Mouse (Mus musculus) midbrain, embryonic 16.5 days (tissue): ENCODE data around the gene Mrpl14. TPM values are rescaled to one million over a fixed set of nuclear protein-coding genes. Genes with fewer than 3 reads are reported as not detected.
A peak's percentile ranks its signal among the peaks of the same experiment; 100 is the strongest.

Source experiments
- ATAC-seq: fragments of 200-750 bp; cut with Nextera tagmentation; 2 replicates; pipeline ENCODE4 v1.8.0; 2017; ENCODE audit warnings: moderate TSS enrichment
- H3K27ac ChIP-seq: fragments of 300-500 bp; sonication (generic); 2 replicates; pipeline ENCODE4 v1.5.1; 2014; ENCODE audit warnings: mild to moderate bottlenecking, low read length, mixed read lengths
- H3K27me3 ChIP-seq: fragments of 300-500 bp; sonication (generic); 2 replicates; pipeline ENCODE4 v1.6.1; 2014; ENCODE audit warnings: low read depth, low read length, mixed read lengths; ENCODE audit not compliant: control insufficient read depth, insufficient read depth
- H3K36me3 ChIP-seq: fragments of 300-500 bp; sonication (generic); 2 replicates; pipeline ENCODE4 v1.6.1; 2014; ENCODE audit warnings: mild to moderate bottlenecking, low read length, moderate library complexity, mixed read lengths; ENCODE audit not compliant: control insufficient read depth, insufficient read depth
- H3K4me1 ChIP-seq: fragments of 300-500 bp; sonication (generic); 2 replicates; pipeline ENCODE4 v1.6.1; 2014; ENCODE audit warnings: mild to moderate bottlenecking, low read length, mixed read lengths; ENCODE audit not compliant: control insufficient read depth, insufficient read depth
- H3K4me2 ChIP-seq: fragments of 300-500 bp; sonication (generic); 2 replicates; pipeline ENCODE4 v1.6.1; 2014; ENCODE audit warnings: mild to moderate bottlenecking, low read length, mixed read lengths
- H3K4me3 ChIP-seq: fragments of 300-500 bp; sonication (generic); 2 replicates; pipeline ENCODE4 v1.5.1; 2014; ENCODE audit warnings: low read depth, mild to moderate bottlenecking, low read length, moderate library complexity, mixed read lengths
- H3K9ac ChIP-seq: fragments of 300-500 bp; sonication (generic); 2 replicates; pipeline ENCODE4 v1.6.1; 2014; ENCODE audit warnings: low read depth, low read length, mixed read lengths
- H3K9me3 ChIP-seq: fragments of 300-500 bp; sonication (generic); replicated peaks from 2 replicates; pipeline ENCODE4 v1.6.1; 2014; ENCODE audit warnings: mild to moderate bottlenecking, low read length, mixed read lengths; ENCODE audit not compliant: control insufficient read depth, poor library complexity, severe bottlenecking
- WGBS: fragments of 180-500 bp; shearing (Covaris S2); extraction: QIAGEN DNeasy Blood & Tissue Kit; methylation state at CpG from one replicate; pipeline ENCODE4 v1.1.7; 2014; 5-methylcytosine and 5-hydroxymethylcytosine counted together
- polyA plus RNA-seq: library from polyadenylated mRNA; unstranded; fragments of >200 nt; fragmentation: Nextera tagmentation; extraction: Ambion mirVana; gene quantifications from 2 replicates; pipeline ENCODE4 v1.2.1, GENCODE M21; 2015

Mrpl14 gene
- polyA plus RNA-seq, 1 experiment from 2014 or later: 115 TPM

DNA sequence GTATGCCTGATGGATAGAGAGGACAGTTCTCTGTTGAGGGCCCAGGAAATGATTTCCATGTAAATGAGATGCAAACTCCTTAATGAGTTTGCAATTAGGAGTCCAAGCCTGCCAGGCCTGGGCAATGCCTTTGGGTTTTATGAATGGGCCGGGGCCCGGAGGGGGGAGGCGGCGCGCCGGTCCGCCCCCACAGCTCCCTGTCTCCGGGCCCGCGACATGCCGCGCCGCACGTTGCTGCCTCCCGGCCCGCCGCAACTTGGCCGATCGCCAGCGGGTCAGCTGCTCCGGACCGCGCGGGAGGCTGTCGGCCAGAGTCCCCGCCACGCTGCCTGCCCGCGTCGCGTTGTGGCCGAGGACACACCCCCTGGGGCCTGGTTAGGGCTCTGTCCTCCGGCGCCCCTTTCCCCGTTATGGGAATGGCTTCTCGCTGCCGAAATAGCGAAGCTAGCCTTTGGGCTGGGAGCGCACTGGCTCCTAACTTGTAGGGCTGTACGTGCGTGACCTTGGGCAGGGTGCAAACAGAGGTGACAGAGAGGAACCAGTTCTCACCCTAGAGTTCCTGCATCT, 47.7 kb downstream of the Mrpl14 start, which contains the start of gene 1600014C23Rik:
TSS of gene 1600014C23Rik (minus strand) at position 110 of the 567 bp plus-strand sequence.
- Histone ChIP-seq H3K4me3 (peak within 1 kb of the TSS; percentile 35), H3K9me3 (no peaks in the 10 kb centered on the region), H3K4me1 (peaks cover 22% of the 10 kb centered on the region), H3K4me2 (peak within 1 kb of the TSS; percentile 77), H3K27ac (peak within 1 kb of the TSS; percentile 62), H3K36me3 (no peaks in the 10 kb centered on the region), H3K9ac (peak within 1 kb of the TSS; percentile 64), H3K27me3 (peaks cover 3% of the 10 kb centered on the region; the same call in 1 of the 2 replicates)
- peak; percentile 32 for ATAC-seq
- 1% methylated on average over 35 of the region's 41 CpGs for WGBS

DNA sequence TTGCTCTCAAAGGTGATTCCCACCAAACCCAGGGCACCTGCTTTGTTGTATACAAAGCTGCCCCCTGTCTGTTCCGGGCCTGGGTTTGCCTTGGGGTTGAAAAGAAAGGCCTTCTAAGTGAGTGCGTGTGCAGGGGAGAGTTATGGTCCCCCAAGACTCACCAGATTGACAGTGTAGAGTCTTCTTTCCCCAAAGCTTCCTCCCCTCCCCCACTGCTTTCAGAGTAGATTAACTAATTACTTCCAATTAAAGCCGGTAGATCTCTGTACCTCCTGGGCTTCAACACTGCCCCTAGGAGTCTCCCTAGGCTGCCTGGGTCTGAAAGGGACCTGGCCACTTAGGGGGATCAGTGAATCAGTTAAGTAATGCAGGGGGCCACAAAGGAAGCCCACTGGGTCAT, 48.2 kb downstream of the Mrpl14 start:
- Histone ChIP-seq H3K4me3 (no peak overlapping the region), H3K9me3 (no peaks in the 10 kb centered on the region), H3K4me2 (peak overlapping the region; percentile 77), H3K27ac (peak overlapping the region; percentile 62), H3K27me3 (peaks cover 3% of the 10 kb centered on the region; the same call in 1 of the 2 replicates), H3K36me3 (no peaks in the 10 kb centered on the region), H3K9ac (peak overlapping the region; percentile 64; the same call in 1 of the 2 replicates), H3K4me1 (peaks cover 22% of the 10 kb centered on the region)
- 2% methylated on average over 3 of the region's 3 CpGs for WGBS
- no peak for ATAC-seq

DNA sequence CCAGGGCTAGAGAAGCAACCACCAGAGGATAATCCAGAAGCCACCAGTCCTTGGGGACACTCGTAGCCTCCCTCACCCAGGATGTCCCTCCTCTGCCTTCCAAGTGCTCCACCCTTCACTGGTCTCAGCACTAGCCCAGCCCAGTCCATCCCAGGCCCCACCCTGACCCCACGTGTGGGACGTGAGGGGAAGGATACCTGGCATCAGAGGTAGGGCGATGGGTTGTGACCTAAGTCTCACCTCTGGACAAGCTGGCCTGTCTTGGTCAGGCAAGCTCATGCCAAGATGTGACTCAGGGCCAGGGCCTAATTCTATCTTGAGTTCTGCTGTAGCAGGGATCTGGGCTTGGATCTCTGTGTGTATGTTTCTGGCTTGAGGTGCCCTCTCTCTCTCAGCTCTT, 48.8 kb downstream of the Mrpl14 start:
- Histone ChIP-seq H3K9ac (no peak overlapping the region), H3K4me3 (no peak overlapping the region), H3K27me3 (peaks cover 3% of the 10 kb centered on the region; the same call in 1 of the 2 replicates), H3K27ac (peak overlapping the region; percentile 39; the same call in 1 of the 2 replicates), H3K4me1 (peaks cover 22% of the 10 kb centered on the region), H3K36me3 (no peaks in the 10 kb centered on the region), H3K4me2 (no peak overlapping the region), H3K9me3 (no peaks in the 10 kb centered on the region)
- no peak for ATAC-seq
- 66% methylated on average over 4 of the region's 4 CpGs for WGBS

DNA sequence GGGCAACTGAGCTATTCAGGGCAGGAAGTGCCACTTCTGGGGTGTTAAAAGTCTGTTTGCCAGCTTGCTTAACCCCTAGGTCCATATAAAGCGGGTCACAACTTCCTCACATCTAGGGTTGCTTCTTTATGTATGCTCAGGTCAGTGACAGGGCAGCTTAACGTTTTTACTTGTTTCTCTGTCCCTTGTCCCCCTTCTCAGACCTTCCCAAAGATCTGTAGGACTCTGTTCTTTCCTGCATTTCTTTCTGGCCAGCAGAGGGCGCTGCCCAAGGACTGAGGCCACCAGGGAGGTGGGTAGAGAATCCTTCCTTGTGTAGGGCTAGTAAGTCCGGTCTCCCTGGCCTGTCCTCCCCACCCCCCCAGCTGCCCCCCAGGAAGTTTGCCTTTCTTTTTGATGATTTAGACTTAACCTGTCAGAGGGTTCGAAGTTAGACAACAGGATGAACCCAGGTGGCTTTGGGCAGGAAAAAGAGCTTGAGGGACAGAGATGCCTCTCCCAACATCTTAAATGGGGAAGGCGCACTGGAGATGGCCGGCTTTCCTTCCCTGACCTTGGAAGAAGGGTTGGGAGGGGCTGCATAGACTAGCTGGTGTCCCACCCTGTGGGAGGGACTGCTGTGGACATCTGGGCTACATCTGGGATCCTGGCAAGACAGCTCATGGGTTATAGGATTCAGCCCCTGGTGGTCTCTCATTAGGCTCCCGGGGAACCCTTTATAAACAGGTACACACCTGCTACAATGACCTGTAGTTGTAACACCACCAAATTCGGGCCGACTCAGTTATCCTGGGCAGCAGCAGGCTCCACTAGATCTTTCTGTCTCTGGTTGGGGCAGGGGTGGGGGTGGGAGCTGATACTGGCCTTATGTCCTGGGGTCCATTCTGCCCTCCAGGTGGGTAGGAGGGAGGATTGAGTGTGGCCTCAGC, 49.5 kb downstream of the Mrpl14 start:
- Histone ChIP-seq H3K4me3 (peak overlapping the region; percentile 47), H3K27me3 (0 out of 2 replicates have a peak, but pooled peaks cover 3% of the 10 kb centered on the region), H3K27ac (peak overlapping the region; percentile 93), H3K4me2 (peak overlapping the region; percentile 86), H3K4me1 (peaks cover 22% of the 10 kb centered on the region), H3K9me3 (no peaks in the 10 kb centered on the region), H3K9ac (peak overlapping the region; percentile 84), H3K36me3 (no peaks in the 10 kb centered on the region)
- 8% methylated on average over 10 of the region's 10 CpGs for WGBS
- ATAC-seq: peak; percentile 37

DNA sequence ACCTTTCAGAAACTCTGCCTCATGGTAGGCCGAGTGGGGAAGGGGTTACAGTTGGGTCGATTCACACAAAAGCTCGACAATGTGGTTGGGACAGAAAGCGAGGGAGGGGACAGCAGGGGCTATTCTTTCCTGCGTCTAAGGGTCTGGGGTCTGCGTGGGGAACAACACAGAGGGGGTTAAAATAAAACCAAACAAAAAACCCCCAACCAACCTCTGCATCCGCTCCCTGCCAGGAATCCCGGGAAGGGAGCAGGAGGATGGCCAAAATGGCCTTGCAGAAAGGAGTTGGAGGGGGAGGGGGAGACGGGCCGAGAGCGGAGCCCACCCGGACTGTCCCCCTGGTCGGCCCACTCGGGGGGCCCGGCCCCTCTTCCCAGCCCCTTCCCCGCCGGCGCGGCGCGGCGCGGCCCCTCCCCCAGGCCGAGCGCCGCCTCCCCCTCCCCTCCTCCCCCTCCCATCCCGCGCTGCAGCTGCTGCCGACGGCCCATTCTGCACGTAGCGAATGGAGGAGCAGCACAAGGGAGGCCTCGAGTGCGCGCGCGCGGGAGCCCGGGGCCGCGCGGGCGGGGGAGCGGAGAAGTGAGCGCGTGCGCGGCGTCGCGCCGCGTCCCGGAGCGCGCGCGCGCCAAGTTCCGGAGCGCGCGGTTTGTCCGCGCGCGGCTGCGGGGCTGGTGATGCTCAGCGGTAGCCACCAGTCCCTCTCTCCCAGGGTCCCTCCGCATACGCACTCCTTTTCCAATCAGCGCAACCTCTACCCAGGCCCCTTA, 50.4 kb downstream of the Mrpl14 start:
- 0 out of 2 replicates have a peak, but pooled peaks cover under 1% of the 10 kb centered on the region for H3K27me3 ChIP-seq
- peak overlapping the region; percentile 86 for H3K4me2 ChIP-seq
- peak overlapping the region; percentile 93 for H3K27ac ChIP-seq
- ATAC-seq: peak; percentile 68
- H3K9ac ChIP-seq: peak overlapping the region; percentile 92
- H3K36me3 ChIP-seq: no peaks in the 10 kb centered on the region
- peaks cover 22% of the 10 kb centered on the region for H3K4me1 ChIP-seq
- under 1% methylated on average over 42 of the region's 72 CpGs for WGBS
- no peaks in the 10 kb centered on the region for H3K9me3 ChIP-seq
- peak overlapping the region; percentile 47 for H3K4me3 ChIP-seq

DNA sequence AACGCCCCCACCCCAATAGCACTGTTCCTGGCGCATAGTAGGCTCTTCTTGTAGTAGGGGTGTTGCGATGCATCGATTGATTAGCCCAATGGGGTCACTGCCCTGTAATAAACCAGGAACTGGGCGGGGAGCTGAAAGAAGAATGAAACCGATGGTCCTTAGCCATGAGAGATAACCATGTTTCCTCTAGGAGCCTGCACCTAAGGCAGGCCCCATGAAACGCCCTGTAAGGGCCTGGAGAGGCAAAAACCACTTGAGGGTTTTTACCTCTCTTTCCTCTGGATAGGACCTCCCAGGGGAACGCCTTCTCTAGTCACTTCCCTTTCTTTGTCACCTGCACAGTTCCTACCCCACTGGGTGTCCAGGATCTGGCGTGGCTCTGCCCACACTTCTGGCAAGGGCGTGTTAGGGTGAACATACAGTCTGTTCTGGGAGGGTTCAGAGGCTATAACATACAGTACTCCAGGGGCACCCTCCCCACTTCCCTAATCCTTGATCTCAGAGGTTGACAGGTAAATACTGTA, 51.0 kb downstream of the Mrpl14 start:
- Histone ChIP-seq H3K4me3 (peak overlapping the region; percentile 47), H3K4me1 (peaks cover 22% of the 10 kb centered on the region), H3K9ac (peak overlapping the region; percentile 92), H3K9me3 (no peaks in the 10 kb centered on the region), H3K4me2 (peak overlapping the region; percentile 86), H3K27me3 (no peaks in the 10 kb centered on the region), H3K36me3 (no peaks in the 10 kb centered on the region), H3K27ac (peak overlapping the region; percentile 93)
- peak; percentile 21 for ATAC-seq
- WGBS: 14% methylated on average over 10 of the region's 10 CpGs

DNA sequence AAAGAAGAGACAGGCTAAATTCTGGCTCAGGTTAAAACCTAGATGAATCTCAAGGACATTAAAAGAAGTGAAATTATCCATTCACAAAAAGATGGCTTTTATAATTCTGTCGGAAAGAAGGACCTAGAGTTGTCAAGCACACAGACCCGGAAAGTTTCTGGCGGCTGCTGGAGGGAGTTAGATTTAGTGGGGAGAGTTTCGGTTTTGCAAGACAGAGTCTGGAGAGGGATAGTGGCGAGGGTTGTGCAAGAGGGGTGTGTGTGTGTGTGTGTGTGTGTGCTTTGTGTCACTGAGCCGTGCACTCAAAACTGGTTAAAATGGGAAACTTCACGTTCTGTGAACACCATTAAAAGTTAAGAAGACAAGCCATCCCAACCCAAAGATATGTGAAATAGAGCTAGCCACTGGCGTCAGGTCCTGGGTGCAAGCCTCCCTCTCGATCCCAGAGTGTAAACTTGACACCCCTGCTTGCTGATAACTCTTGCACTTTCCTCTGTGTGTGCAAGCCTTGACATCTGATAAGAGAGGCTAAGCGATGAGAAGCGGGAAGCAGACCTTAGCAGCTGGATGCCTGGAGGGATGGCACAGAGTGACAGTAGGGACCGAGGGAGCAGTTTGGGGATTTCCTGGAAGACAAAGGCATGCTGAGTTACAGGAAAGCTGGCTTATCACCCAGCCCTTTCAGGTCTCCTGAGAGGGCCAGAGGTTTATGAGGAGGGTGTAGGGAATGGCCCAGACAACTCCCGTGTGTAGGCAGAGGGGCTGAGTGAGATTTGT, 56.4 kb downstream of the Mrpl14 start:
- Histone ChIP-seq H3K36me3 (no peaks in the 10 kb centered on the region), H3K4me2 (no peak overlapping the region), H3K27me3 (no peaks in the 10 kb centered on the region), H3K9ac (no peak overlapping the region), H3K4me1 (no peaks in the 10 kb centered on the region), H3K9me3 (no peaks in the 10 kb centered on the region), H3K27ac (no peak overlapping the region), H3K4me3 (no peak overlapping the region)
- WGBS: 61% methylated on average over 13 of the region's 13 CpGs
- no peak for ATAC-seq

DNA sequence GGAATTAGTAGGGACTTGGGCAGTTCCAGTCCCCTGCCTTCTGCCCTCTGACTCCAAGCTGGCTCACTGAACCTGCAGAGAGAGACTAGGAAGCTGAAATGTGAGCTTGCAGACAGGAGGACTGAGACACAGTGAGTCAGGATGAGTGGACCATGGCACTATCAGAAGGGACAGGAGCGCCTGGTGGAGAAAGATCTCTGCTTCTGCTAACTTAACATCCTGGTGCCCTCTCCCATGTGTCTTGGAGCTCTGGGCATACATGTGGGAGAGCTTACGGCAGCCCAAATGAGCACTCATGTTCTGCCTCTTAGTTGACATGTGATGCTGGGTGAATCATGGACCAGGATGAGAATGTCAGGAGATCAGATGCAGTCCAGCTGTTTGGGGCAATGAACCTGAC, 59.5 kb downstream of the Mrpl14 start:
- H3K4me1 ChIP-seq: no peaks in the 10 kb centered on the region
- H3K27ac ChIP-seq: no peak overlapping the region
- H3K9ac ChIP-seq: no peak overlapping the region
- H3K36me3 ChIP-seq: no peaks in the 10 kb centered on the region
- no peaks in the 10 kb centered on the region for H3K27me3 ChIP-seq
- H3K9me3 ChIP-seq: no peaks in the 10 kb centered on the region
- 100% methylated on average over 2 of the region's 2 CpGs for WGBS
- H3K4me2 ChIP-seq: no peak overlapping the region
- ATAC-seq: no peak
- no peak overlapping the region for H3K4me3 ChIP-seq
